Mouse (Mus musculus) spleen, postnatal 14 days (tissue): Measurements from ENCODE around the gene Sms.

Experiments used
- DNase-seq, 2 experiments: peaks; one replicate each; pipeline ENCODE4 v3.0.0; 2021 to 2022; ENCODE audit warnings: low spot score in 2 of 2

Gene Sms

GRCm38 (mm10) chrX:157491944-157492726, at the start of gene Sms:
Gene Sms, minus strand, starts transcription at chrX:157492287.
- DNase-seq, result peak; percentile 26 to 37

DNA sequence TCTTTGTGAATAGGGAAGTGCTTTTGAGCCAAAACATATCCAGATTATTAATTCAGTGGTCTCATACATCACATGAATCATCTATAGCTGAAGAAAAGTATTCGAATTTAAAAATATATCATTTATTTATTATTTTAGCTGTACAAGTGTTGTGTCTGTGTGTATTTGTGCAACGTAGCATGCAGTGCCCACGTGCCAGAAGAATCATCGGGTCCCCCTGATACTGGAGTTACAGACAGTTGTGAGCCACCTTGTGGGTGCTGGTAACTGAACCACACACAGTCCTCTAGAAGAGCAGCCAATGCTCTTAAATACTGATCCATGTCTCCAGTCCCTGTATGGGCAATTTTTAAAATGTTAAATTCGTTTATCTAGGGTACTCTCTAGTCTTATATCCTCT, 14.3 kb upstream of the Sms start:
- no peak for DNase-seq

- DNase-seq, result no peak
Measured at GRCm38 (mm10) chrX:157504506-157504905, 12.4 kb upstream of the Sms start.

DNA sequence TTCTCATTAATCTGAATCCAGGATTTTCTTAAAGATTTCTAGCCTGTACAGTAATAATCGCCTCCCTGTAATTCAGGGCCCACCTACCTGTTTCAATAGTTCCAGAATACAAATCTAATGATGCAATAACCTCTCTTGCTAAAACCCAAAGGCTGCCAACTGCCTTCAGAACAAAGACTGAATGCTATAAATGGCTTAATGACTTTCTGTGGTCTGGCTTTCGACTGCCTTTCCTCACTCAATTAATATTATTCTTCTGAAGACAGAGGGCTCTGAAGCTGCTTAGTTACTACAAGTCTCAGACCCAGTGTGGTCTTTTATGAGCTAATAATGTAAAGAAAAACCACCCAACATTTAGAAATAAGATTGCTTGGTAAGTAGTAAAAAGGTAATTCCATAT, 9.8 kb upstream of the Sms start:
- no peak for DNase-seq

DNA sequence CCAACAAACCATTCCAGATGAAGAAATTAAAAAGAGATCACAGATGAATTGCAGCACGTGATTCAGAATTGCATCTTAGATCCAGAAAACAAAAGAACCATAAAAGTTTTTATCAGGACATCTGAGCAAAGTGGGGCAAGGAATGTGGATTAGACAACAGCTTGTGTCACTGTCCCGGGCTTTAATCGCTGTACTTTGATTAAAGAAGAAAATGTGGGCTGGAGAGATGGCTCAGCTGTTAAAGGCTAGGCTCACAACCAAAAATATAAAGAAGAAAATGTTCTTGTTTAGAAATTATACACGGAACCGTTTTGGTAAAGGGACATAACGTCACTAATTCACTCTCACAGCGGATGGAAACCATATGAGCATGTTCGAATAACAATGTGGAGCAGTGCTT, 7.9 kb upstream of the Sms start:
- DNase-seq, result no peak

GRCm38 (mm10) chrX:157493159-157493558, 1.1 kb upstream of the Sms start:
- no peak for DNase-seq

DNA sequence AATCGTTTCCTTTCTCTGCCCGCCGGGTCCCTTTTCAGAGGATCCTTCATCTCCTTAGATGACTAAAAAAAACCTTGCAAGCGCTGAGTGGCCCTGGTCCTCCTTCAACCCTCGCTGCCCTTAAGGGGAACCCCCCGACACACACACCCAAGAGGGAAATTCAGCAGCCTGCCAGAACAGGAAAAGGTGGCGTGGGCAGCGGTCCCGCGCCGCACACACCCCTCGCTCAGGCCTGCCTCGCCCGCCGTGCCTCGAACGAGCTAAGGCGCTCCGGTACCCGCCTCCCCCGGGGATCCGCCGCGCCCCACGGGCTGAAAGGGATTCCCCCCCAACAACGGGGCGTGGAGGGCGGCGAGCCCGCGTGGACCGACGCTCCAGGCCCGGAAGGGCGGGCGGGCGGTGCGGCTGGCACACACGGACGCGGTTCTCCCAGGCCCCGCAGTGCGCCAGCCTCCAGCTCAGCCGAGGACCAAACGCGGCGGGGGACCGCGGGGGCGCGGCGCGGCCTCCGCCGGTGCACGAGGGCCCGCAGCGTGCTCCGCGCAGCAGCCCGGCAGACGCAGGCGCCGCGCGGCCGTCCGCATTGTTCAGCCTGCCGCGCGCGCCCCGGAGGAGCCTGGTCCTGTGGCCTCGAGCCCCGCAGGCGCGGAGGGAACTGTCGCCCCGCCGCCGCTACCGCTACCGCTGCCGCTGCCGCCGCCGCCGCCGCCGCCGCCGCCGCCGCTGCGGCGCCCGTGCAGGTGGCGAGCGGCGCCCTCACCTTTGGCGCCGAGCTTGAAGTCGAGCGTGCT, 747 bp downstream of the Sms start:
- peak; percentile 7 to 19 for DNase-seq

- DNase-seq, result no peak
Measured at GRCm38 (mm10) chrX:157490769-157491144, 1.3 kb downstream of the Sms start.

DNA sequence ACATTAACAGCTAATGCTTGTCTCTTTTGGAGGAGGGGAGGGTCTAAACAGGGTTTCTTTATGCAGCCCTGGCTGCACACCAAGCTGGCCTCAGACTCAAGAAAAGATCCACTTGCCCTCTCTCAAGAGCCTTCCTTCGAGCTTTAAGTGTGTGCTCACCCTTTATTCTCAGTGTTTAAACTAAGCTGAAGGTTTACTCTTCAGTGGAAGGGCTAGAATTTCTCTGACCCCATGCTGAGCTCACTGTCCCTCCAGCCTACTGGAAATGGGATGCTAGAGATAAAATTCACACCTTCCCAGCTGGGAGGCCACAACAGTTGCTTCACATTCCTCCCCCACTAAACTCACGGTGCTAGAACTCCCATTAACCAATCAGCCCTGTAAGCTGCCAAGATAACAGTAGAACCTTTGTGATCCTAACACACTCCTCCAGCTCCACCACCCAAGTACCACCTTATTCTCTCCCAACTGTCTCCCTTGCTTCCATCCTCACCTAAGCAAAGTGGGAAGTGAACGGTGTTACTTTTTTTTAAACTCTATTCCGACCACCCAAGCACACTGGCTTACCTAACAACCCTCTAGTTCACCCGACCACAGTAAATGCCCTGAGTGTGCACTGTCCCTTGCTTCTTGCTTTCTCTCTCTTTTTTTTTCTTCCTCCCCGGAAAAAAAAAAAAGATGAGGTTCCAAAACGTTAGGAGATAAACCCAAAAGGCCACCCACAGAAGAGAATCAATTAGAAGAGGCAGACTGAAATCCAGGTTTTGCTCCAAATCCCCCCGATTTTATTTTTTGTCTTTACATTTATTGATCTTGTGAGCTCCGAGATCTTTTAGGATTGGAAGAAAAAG, 2.0 kb downstream of the Sms start:
- DNase-seq, result no peak

- DNase-seq, result no peak
Measured at GRCm38 (mm10) chrX:157488831-157489230, 3.3 kb downstream of the Sms start.

- peak in 1 of 2 experiments; percentile 1 for DNase-seq
Measured at GRCm38 (mm10) chrX:157486765-157487164, 5.3 kb downstream of the Sms start.

DNA sequence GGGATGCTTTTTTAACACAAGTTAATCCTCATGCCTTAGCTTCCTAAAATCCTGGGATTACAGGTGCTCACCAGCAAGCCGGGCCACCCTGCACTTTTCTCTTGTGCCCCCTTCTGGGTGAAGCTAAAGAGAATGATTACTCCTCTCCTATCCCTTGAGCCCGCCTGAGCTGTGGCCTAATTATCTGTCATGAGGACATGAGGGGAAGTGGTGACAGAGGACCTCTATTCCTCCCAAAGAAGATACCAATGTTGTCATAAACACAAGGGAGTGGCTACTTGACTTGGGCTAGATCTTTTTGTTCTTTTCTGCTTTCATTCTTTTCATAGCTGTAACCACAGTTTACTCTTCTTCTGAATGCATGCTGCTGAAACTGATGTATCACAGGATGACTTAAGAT, 9.2 kb downstream of the Sms start:
- DNase-seq, result no peak

GRCm38 (mm10) chrX:157481860-157482259, 10.2 kb downstream of the Sms start:
- no peak for DNase-seq

- no peak for DNase-seq
Measured at GRCm38 (mm10) chrX:157477328-157477727, 14.8 kb downstream of the Sms start.

DNA sequence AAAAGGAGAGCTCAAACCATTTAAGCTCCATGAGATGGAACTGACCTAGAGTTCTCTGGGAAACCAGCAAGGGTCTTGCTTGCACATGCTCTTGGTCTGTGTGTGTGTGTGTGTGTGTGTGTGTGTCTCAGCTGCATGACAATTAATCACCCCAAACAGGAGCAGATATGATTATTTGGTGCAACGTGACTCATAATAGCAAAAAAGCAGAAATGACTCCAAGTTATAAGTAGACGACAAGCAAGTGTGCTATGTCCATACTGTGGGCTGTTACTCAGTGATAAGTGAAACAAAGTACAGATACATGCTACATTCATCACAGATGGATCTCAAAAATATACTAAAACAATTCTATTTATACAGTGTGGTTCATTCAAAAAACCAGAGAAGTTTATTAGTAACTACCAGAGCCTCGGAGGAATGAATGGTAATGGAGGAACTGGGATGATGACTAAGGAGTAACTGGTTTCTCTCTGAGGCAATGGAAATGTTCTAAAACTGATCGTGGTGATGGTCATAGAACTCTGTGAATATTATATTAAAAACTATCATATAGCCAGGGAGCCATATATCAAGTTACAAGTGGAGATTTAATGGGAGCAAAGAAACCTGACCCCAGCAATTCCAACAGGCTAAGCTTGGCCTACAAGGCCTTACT, 15.8 kb downstream of the Sms start:
- DNase-seq, result no peak

DNA sequence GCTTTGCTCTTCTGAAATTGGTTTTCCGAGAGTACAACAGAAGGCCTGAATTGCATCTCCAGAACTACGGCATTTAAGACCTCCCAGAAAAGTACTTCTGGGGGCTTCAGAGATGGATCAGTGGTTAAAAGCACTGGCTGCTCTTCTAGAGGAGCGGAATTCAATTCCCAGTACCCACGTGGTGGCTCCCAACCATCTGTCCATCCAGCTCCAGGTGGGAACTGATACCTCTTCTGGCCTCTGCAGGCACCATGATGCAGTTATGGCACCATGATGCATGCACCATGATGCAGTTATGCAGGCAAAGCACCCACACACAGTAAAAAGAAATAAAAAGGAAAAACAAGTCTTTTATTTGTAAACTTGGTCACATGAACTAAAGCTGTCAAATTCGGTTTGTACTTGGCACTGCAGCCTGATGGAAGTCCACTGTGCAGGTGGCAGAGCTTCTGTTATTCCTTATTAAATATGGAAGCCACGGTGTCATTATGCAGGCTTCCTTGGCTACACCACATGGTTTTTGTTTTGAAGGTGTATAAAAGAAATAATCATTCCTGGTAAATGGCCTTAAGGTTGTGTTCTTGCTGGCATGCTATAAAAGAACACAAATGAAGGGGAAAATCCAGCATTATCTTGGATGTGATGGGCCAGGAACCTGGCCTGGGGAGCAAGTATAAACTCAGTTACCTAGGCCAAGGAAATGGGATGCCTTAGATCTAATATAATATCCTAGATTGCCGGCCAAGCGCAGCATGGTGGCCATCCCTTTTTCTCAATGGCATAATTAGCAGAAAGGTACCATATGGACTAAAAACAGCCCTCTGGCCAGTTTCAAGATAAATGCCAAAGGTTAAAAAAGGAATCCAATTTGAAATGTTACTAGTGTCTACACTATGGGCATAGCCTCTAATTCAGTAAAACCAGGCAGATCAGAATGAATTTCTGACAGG, 20.1 kb downstream of the Sms start:
- DNase-seq, result no peak

DNA sequence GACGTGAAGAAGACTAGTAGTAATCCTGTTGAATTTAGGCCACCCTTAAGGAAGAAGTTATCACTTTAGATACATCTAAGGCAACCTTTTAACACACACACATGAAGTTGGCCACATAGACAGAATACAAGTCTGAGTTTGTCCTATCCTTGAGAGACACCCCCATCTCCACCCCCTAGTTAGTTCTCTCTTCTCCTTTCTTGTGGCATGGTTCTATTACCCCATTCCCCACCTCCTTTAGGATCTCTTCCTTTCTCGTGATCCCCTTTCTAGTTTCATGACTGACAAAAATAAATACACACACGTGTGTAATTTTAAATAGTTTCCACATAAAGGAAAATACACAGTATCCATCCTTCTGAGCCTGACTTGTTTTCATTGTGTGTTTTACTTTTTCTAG, 23.3 kb downstream of the Sms start:
- DNase-seq, result no peak

- no peak for DNase-seq
Measured at GRCm38 (mm10) chrX:157468055-157468454, 24.0 kb downstream of the Sms start.

- DNase-seq, result no peak
Measured at GRCm38 (mm10) chrX:157465949-157466348, 26.1 kb downstream of the Sms start.

DNA sequence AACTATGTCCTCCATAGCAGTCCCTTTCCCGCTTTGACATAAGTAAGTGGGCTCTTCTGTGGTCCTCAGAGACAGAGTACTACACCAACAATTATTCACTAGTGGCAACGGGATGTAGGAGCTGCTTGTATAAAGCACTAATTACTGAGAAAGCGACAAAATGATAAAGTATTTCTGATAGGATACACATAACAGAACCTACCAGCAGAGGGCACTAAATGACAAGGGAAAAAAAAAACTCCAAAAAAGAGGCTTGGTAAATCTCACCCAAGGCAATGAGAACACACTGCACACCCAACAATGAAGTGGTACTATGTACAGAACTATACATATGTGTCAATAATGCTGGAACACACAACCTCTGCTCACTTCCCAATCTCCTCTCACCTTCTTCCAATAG, 29.4 kb downstream of the Sms start:
- DNase-seq, result no peak

- DNase-seq, result peak; percentile 8 to 44
Measured at GRCm38 (mm10) chrX:157454430-157454829, 37.7 kb downstream of the Sms start.
